Mouse (Mus musculus) B cell, adult 2 months (primary cell): ENCODE results near the gene Disp2.

Source experiments
- DNase-seq, 2 experiments: peaks; one replicate each; pipeline ENCODE4 v3.0.0; 2022

Disp2 gene

GRCm38 (mm10) chr2:118760311-118761025 is 19.1 kb upstream of the Disp2 start:
- DNase-seq, result no peak

DNA sequence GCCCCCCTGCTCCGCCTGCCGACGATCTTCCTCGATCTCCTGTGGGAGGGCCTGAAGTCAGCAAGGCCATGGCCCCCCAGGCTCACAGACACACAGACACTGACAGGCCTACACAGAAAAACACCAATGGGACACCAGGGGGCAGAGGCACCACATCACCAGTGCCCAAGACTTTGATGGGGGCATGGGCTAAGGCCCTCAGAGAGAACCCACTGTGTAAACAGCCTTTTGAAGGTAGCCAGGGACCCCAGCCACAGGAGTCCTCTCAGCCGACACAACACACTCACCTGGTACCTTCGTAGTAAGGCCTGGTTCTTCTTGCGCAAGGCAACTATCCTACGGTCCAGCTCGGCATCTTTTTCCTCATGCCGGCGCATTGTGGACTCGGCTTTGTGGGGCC is 18.2 kb upstream of the Disp2 start:
- DNase-seq, result no peak

DNA sequence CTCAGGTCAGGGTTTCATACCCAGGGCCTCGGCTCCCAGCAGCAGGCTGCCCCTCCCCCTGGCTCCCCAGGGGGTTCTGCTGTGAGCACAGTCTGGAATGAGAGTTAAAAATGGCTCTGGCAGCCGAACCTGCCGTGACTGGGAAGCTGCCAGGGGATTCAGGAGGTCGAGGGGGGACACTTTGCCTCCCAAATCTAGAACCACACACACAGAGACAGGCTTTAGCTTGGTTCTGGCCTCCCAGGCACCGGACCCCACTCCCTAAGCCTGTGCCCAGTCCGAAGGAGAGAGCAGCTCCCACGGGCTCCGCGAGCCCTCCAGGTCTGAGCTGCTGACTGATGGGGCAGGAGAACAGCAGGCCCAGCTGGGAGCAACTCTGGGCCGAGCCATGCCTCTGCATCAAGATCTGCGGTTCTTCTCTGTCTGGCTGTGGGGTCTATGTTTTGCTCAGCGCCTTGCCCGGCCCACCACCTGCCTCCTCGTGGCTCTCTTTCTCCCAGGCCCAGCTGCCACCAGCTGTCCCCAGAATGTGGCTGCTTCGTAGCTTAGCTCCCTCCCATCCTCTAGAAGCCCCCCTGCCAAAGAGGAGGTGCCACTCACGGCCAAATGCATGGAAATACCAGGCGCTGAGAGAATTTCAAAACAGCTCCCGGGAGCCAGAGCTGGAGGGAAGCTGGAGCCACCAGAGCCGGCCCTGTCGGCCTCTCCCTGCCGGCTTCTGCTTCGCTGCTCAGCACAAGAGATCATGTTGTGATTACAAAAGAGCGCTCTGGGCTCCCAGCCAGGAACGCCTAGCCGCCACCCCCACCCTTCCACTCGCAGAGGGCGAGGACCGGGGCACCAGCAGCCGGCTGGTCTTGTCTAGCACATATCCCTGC is 17.4 kb upstream of the Disp2 start, which contains the start of gene Ccdc9b:
TSS of gene Ccdc9b (minus strand) at position 756 of the 878 bp plus-strand sequence.
- no peak for DNase-seq

DNA sequence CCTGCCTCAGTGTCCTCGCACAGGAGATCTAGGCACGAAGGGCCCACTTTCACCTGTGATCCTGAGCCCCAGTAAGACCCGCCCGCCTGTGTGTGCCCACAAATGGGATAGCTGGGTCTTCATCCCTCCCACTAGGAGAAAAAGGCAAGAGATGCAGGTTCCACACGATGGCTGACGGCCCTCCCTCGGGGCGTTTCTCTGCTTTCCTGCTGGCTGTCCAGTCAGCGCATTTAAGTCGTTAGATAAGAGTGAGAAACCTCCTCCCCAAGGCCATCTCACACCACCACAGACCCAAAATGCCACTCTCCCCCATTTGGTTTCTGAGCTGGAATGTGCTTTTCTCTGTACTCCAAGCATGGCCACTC is 16.8 kb upstream of the Disp2 start:
- no peak for DNase-seq

DNA sequence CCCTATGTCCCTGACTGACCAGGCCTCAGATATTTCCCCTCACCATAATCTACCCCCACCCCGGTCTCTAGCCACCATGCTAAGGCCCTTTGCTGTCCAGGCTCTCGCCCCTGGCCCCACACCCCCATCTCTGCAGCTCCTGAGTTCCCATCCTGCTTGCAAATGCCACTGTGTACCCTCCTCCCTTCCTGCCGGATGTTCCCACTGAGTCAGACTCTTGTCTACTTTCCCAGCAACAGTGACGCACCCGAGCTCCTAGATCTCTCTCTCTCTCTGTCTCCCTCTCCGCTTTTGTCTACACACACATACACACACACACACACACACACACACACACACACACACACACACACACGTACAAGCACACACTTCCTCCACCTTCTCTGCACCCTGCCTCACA is 16.1 kb upstream of the Disp2 start:
- no peak for DNase-seq

DNA sequence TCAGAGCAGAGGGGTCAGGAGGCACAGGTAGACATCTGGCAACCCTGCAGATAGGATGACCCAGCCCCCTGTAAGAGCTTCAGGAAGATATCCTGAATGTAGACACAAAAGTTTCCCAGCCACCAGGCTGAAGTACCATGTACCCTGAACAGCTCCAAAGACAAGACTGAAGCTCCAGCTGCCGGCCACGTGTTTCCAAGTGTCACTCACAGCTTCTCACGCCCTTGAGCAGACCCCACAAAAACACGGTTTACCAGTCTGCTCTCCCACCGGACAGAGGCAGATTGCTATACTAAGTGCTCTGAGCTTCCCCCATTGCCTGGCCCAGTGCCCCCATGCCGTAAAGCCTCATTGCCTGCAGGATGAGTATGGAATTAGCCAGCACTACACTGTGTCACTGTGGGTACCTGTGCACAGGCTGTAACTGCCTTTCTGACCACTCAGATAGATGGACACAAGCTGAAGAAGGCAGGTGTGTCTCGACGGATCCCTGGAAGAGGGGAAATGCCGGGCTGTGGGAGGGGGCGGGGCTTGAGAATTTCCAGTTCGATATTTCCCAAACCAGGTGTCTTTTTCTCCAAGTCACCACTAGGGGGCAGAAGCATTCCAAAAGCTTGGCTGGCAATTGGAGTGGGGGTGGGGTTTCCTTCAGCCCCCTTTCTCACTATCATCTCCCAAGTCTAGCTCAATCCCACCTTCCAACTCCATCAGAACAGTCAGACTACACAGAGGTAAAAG is 15.3 kb upstream of the Disp2 start:
- peak; percentile 61 for DNase-seq

- DNase-seq, result no peak
Measured at GRCm38 (mm10) chr2:118764875-118765274, 14.6 kb upstream of the Disp2 start.

GRCm38 (mm10) chr2:118766041-118767033 is 13.2 kb upstream of the Disp2 start:
- no peak for DNase-seq

DNA sequence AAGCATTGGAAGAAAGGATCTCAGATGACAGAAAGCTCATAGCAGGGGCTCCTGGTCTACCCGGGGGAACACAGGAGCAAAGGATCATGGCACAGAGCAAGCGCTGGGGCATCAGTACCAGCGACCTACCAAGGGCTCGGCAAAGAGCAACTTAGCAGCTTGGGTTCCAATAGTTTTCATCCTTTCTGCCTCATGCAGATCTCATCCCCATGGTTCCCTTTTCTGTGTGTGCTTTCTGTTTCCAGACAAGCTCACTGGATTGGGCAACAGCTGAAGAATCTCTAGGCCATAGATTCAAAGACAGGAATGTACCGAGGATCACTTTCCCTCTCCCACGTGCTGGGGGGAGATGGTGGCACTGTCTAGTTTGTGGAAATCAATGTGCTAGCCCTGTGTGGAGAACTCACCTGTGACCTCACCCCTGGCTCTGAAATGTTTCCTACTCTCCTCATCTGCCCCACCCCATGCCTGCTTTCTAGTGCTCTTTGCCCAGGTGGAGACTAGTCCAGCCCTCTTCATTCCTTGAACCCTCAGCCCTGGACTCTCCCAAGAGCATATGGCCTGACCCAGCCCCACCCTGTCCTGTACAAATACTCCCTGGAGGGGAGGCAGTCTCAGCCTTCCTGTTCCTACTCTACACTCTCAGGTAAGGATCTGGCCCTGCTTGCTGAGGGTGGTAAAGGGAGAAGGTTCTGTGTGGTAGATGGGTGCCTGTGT is 7.2 kb upstream of the Disp2 start, which contains the start of gene Phgr1:
TSS of gene Phgr1 (plus strand) at position 612 of the 717 bp plus-strand sequence.
- no peak for DNase-seq

DNA sequence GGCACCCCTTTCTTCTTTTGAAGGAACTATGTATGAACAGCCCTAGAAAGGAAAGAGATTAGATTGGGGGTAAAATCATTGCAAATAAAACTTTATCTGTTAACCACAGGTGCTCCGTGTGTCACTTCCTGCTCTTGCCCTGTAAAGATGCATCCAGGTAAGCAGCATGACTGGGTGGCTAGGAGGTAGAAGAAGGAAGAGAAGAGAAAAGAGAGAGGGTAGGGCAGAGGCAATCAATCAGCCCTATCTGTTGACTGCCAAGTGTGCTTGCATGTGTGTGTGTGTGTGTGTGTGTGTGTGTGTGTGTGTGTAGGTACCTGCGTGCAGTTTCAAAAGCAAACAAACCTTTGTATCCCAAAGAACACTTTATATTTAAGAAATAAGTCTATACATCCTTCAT is 5.0 kb upstream of the Disp2 start:
- no peak for DNase-seq

GRCm38 (mm10) chr2:118775396-118775795 is 4.1 kb upstream of the Disp2 start:
- DNase-seq, result no peak

DNA sequence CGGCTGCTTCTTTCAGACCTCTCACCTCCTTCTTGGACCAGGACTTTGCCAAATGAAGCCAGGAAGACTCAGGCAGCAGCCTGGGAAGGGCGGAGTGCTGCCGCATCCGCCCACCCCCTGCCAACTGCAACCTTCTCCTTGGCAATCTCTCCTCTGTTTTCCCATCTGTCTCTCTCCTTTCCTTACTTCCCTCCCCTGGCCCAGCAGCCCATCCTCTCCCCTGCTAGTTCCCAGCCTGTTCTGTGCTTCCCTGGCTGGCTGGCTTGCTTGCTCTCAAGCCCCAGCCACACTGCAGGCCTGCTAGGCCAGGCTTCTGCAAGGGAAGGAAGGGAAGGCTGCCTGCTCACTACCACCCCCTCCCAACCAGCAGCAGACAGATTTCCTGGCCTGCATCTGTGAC is 3.7 kb upstream of the Disp2 start:
- DNase-seq, result no peak

DNA sequence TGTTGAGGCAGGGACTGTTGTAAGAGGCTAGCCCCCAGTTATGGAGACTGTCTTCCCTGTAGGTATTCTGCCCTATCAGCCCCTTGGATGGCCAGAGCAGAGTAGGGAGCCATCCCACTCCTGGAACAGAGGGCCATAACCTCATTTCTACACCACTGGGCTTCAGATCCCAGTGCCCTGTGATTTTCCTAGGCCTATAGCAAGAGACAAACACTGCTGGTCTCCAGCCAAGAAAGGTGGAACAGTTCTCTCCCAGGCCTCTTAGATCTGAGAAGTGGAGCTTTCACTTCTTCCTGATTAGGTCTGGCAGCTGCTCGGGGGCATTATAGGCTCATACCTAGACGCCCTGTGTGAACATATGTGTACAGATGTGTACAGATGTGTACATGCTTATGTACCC is 3.2 kb upstream of the Disp2 start:
- no peak for DNase-seq

- DNase-seq, result no peak
Measured at GRCm38 (mm10) chr2:118778418-118778817, 1.1 kb upstream of the Disp2 start.

DNA sequence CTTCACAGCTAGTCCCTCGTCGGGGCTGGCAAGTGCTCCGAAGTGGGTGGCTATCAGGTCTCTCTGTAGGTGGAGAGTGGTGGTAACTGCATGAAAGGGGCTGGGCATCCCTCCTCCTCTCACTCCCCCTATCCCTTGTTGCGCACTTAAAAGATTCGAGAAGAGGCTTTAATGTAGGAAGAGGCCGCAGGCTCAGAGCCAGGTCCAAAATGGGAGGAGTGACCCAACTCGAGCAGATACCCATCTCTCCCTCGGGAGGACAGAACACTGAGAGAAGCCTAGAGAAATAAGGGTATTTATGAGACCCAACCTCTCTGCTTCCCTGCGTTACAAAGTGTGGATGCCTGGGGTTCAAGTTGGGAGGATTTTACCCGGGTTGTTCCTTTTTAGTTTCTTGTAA is 454 bp upstream of the Disp2 start:
- no peak for DNase-seq

- DNase-seq, result no peak
Measured at GRCm38 (mm10) chr2:118781115-118781514, 1.6 kb downstream of the Disp2 start.

DNA sequence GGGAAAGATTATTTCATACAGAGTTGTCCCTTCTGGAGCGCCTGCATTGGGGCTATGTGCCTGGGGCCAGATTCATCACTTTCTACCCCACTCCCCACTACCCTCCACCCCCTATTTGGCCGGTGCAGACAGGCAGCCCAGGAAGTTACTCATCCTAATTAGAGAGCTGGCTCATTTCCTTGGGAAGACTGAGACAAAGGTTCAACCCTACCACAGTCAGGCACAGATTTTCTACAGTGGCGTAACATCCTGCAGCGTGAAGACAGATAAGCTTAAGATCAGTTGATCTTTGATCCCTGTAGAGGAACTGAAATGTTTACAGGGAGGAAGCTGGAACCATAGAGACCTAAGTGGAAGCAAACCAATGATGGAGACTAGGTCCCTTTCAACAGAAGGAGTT is 2.8 kb downstream of the Disp2 start:
- no peak for DNase-seq

DNA sequence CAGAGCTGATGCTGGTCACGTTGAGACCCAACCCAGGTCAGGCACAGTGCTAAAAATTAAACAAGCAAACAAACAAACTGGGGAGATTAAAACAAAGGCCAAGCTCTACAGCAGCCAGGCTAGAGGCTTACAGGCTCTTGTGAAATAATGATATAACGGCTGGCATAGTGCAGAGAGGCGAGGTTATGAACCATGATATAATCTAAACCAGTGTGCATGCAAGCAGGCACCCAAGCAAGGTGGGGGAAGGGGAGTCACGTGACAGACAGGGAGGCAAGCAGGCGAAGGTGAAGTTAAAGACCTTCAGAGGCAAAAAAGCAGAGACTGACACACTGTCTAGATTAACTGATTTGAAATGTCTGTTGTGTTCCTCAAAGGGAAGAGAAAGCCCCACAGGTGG is 3.6 kb downstream of the Disp2 start:
- DNase-seq, result no peak

DNA sequence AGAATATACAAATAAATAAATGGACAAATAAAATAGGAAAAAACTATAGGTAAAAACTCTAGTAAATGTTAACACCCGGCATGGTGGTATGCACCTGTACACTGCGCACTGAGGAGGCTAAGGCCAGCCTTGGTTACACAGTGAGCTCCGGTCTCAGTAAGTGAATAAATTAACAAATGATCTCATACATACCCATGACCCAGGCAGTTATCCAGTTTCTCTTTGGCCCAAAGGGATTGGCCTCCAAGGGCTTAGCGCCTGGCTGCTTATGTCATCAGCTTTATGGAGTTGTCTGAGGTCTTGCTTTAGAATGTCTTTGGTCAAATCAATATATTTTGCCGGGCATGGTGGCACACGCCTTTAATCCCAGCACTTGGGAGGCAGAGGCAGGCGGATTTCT is 4.1 kb downstream of the Disp2 start:
- DNase-seq, result no peak

GRCm38 (mm10) chr2:118786525-118786924 is 7.0 kb downstream of the Disp2 start:
- no peak for DNase-seq

DNA sequence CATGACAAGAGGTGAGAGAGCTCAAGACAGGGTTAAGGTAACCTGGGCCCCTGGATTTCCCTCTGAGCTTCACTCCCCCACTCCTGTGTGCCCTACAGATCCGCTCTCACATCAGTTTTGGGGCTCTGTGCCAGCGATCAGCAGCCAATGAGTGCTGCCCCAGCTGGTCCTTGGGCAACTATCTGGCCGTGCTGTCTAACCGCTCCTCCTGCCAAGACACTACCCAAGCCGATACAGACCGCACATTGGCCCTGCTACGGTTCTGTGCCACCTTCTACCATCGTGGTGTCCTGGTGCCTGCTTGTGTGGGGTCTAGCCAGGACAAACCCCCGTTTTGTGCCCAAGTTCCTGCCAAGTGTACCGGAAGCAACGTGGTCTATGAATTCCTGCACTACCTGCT is 10.0 kb downstream of the Disp2 start:
- no peak for DNase-seq

- no peak for DNase-seq
Measured at GRCm38 (mm10) chr2:118790221-118790550, 10.7 kb downstream of the Disp2 start.
